Mouse (Mus musculus): ENCODE measurements around the gene Abhd15. TPM values are rescaled to one million over a fixed set of nuclear protein-coding genes. Genes with fewer than 3 reads are reported as not detected.

The Abhd15 gene
- polyA plus RNA-seq, 1 experiment from 2014 or later: 1.9 TPM

DNA sequence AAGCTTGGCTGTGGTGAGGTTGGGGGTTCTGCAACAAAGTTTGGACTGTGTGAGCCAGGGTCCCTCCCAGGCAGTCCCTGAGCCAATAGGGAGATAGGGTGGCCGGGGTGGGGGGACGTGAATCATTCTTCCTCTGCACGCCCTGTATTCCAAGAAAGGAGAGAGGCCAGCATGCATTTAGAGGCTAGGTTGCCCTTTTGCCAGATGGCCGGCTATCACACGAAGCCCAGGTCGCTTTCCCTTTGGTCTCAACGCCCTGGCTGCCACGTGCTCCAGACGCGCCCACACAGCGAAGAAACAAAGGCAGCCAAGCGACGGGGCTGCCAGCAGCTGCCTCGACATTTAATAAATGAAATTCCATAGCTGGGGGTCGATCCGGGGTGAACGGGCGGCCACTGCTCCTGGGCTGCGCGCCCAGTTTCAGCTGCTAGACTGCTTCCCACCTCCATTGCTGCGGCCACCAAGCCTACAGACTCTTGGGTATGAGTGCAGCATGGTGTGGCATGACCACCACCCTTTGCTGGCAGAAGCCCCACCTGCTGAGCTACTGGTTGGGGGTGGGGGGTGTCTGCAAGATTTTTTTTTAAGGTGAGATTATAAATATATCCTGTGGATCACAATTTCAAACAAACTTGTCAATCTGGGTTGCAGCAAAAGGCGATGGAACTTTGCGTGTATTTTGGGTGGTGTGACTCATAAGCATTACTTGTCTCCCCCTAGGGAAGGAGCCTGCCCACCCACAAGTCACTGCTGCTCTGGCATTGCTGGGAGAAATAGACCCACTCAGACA lies 23.2 kb upstream of the Abhd15 start:
- DNase-seq (ENCODE audit: low spot score, missing footprints): no peak
- H3K4me2 ChIP-seq: peak overlapping the region; percentile 85
- peaks cover 66% of the 10 kb centered on the region for H3K4me1 ChIP-seq (ENCODE audit: control insufficient read depth, insufficient read depth, low read length)
- peak overlapping the region; percentile 56; the same call in 1 of the 2 replicates for H3K27ac ChIP-seq (ENCODE audit: low read depth, low read length)
- H3K27me3 ChIP-seq (ENCODE audit: control insufficient read depth, insufficient read depth, low read length): no peaks in the 10 kb centered on the region
- peak overlapping the region; percentile 96 for H3K4me3 ChIP-seq (ENCODE audit: low read depth, low read length)
- H3K9ac ChIP-seq (ENCODE audit: low read length): peak overlapping the region; percentile 94
- H3K9me3 ChIP-seq (ENCODE audit: control insufficient read depth, low read length): no peaks in the 10 kb centered on the region
- peak; percentile 65 for ATAC-seq (ENCODE audit: low FRiP score)
- no peaks in the 10 kb centered on the region for H3K36me3 ChIP-seq (ENCODE audit: control insufficient read depth, insufficient read depth, low read length)
- under 1% methylated on average over 23 of the region's 23 CpGs for WGBS

DNA sequence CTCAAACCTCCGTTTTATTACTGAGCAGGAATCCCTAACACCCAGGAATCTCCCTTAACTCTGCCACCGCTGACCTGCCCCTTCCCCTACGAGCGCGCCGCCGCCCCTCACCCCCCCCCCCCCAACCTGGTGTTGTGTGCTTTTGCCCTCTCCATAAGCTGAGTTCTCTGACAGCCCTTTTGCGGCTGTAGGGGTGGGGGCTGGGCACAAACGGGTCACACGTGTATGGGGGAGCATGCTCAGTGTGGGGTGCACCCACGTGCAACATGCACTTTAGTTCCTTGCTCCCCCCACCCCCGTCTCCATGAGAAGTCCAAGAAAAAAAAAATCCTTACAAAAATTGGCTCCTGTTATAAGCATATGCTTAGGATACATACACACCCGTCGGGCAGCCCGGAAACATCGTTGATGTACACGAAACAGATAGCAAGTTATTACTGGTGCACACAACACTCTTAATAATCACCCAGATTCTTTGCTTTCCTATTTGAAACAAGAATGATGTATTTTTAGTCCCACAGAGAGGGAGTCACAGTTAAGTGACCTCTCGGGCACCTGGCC lies 22.5 kb upstream of the Abhd15 start:
- H3K4me1 ChIP-seq (ENCODE audit: control insufficient read depth, insufficient read depth, low read length): peaks cover 64% of the 10 kb centered on the region
- ATAC-seq (ENCODE audit: low FRiP score) (no peak), DNase-seq (ENCODE audit: low spot score, missing footprints) (no peak)
- peak overlapping the region; percentile 94 for H3K9ac ChIP-seq (ENCODE audit: low read length)
- no peaks in the 10 kb centered on the region for H3K9me3 ChIP-seq (ENCODE audit: control insufficient read depth, low read length)
- H3K27ac ChIP-seq (ENCODE audit: low read depth, low read length): peak overlapping the region; percentile 35
- H3K27me3 ChIP-seq (ENCODE audit: control insufficient read depth, insufficient read depth, low read length): no peaks in the 10 kb centered on the region
- H3K4me2 ChIP-seq: peak overlapping the region; percentile 85
- H3K4me3 ChIP-seq (ENCODE audit: low read depth, low read length): peak overlapping the region; percentile 96
- under 1% methylated on average over 14 of the region's 18 CpGs for WGBS
- H3K36me3 ChIP-seq (ENCODE audit: control insufficient read depth, insufficient read depth, low read length): no peaks in the 10 kb centered on the region

DNA sequence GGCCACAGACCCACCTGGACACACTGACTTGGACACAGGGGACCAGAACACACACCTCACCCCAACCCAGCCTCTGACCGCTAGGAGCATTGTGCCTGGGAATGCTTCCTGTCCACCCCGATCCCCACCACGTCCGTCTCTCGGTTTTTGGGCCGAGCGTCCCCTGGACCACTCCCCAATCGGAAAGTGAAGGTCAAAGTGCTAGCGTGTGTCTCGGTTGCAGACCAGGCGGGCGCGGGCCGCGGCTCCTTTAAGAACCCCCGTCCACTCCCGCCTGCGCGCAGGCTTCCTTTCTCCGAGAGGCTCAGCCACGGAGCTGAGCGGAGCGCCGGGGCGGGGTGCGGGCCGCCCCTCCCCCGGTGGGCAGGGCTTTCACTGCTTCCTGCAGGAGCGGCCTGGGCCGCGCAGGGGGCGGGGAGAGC lies 22.0 kb upstream of the Abhd15 start:
- Histone ChIP-seq H3K4me3 (ENCODE audit: low read depth, low read length) (peak overlapping the region; percentile 96), H3K4me1 (ENCODE audit: control insufficient read depth, insufficient read depth, low read length) (peaks cover 65% of the 10 kb centered on the region)
- 0% methylated on average over 24 of the region's 32 CpGs for WGBS

DNA sequence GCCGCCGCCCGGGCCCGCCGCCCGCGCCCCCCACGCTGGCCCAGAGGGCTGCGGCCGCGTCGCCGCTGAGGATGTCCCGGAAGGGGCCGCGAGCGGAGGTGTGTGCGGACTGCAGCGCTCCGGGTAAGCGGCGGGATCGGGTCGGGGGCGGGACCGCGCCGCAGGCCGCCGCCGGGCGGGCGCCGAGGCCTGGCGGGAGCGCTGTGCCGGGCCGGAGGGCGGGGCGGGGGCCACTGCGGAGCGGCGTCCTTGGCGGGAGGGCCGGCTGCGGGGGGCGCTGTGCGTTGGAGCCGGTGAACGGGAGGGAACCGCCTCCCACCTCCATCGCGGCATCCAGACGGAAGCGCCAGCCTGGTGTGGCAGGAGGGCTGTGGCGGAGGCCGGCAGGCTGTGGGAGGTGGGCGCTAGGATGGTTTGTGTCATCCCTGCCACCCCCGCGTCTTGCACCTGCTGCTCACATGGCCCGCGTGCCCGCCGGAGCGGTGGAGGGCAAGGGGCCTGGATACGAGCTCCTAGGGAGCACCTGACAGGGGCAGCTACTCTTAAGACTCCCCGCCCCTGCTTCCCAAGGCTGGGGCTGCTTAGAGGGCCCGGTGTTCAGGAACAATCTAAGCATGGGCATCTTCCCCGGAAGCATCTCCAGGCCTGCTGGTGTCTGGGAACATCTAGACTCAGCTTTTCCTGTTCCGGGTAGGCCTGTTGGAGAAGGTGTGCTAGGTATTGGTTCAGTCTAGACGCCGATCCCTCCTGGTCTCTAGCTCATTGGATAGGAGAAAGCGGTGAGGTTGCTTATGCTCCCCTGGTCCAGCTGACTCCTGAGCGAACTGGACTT lies 21.2 kb upstream of the Abhd15 start, which contains the start of gene Git1:
Gene Git1 (plus strand): TSS at position 51 of the 832 bp plus-strand sequence.
- Histone ChIP-seq H3K4me3 (ENCODE audit: low read depth, low read length) (peak within 1 kb of the TSS; percentile 96), H3K4me2 (peak within 1 kb of the TSS; percentile 85), H3K36me3 (ENCODE audit: control insufficient read depth, insufficient read depth, low read length) (no peaks in the 10 kb centered on the region), H3K27me3 (ENCODE audit: control insufficient read depth, insufficient read depth, low read length) (no peaks in the 10 kb centered on the region), H3K9ac (ENCODE audit: low read length) (peak within 1 kb of the TSS; percentile 94), H3K4me1 (ENCODE audit: control insufficient read depth, insufficient read depth, low read length) (peaks cover 64% of the 10 kb centered on the region), H3K27ac (ENCODE audit: low read depth, low read length) (peak within 1 kb of the TSS; percentile 77), H3K9me3 (ENCODE audit: control insufficient read depth, low read length) (no peaks in the 10 kb centered on the region)
- peak; percentile 94 for DNase-seq (ENCODE audit: low spot score, missing footprints)
- ATAC-seq (ENCODE audit: low FRiP score): no peak
- 2% methylated on average over 47 of the region's 74 CpGs for WGBS

More for the DNA sequence above, 22.0 kb upstream of the Abhd15 start:
- ATAC-seq (ENCODE audit: low FRiP score) (peak; percentile 73), DNase-seq (ENCODE audit: low spot score, missing footprints) (peak; percentile 97)
- Histone ChIP-seq H3K9ac (ENCODE audit: low read length) (peak overlapping the region; percentile 94), H3K9me3 (ENCODE audit: control insufficient read depth, low read length) (no peaks in the 10 kb centered on the region), H3K27ac (ENCODE audit: low read depth, low read length) (peak overlapping the region; percentile 35), H3K4me2 (peak overlapping the region; percentile 85), H3K27me3 (ENCODE audit: control insufficient read depth, insufficient read depth, low read length) (no peaks in the 10 kb centered on the region), H3K36me3 (ENCODE audit: control insufficient read depth, insufficient read depth, low read length) (no peaks in the 10 kb centered on the region)

DNA sequence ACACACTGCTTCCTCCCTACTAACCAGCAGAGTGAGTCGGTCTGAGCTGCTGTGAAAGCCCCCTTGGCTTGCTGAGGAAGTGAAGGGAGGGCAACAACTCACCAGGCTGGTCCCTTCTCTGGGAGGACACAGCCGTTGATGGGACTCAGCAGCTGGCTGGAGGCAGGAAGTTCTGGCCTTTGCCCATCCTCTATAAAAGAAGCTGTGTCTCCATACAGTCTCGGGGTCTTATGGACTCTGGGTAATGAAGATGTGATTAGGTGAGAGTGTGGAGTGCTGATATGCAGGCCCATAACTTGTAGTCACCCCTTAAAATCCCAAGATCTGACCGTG lies 20.6 kb upstream of the Abhd15 start:
- H3K4me3 ChIP-seq (ENCODE audit: low read depth, low read length): peak overlapping the region; percentile 96
- no peak overlapping the region for H3K27ac ChIP-seq (ENCODE audit: low read depth, low read length)
- no peaks in the 10 kb centered on the region for H3K9me3 ChIP-seq (ENCODE audit: control insufficient read depth, low read length)
- no peaks in the 10 kb centered on the region for H3K36me3 ChIP-seq (ENCODE audit: control insufficient read depth, insufficient read depth, low read length)
- H3K4me1 ChIP-seq (ENCODE audit: control insufficient read depth, insufficient read depth, low read length): peaks cover 61% of the 10 kb centered on the region
- no peaks in the 10 kb centered on the region for H3K27me3 ChIP-seq (ENCODE audit: control insufficient read depth, insufficient read depth, low read length)
- DNase-seq (ENCODE audit: low spot score, missing footprints) (no peak), ATAC-seq (ENCODE audit: low FRiP score) (no peak)
- peak overlapping the region; percentile 94 for H3K9ac ChIP-seq (ENCODE audit: low read length)
- peak overlapping the region; percentile 85 for H3K4me2 ChIP-seq
- 36% methylated on average over 4 of the region's 4 CpGs for WGBS

DNA sequence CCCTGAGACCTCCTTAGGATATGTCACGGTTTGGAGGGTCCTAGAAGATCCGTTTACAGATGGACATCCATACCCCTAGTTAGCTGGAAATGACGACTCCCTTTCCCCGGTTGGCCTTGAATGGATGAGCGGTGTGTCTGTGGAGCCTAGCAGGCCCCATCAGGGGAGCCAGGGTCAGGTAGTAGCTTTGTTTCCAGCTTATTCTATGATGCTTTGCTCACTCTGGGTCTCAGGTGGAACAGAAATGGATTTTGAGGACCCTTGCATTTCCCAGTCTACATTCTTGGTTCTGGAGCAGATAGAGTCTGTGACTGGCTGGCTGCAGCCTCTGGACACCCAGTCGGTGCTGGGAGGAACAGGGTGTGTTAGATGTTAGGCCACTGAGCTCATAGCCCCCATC lies 20.1 kb upstream of the Abhd15 start:
- H3K4me2 ChIP-seq: peak overlapping the region; percentile 85
- H3K27me3 ChIP-seq (ENCODE audit: control insufficient read depth, insufficient read depth, low read length): no peaks in the 10 kb centered on the region
- DNase-seq (ENCODE audit: low spot score, missing footprints): no peak
- H3K27ac ChIP-seq (ENCODE audit: low read depth, low read length): no peak overlapping the region
- H3K4me1 ChIP-seq (ENCODE audit: control insufficient read depth, insufficient read depth, low read length): peaks cover 61% of the 10 kb centered on the region
- H3K9me3 ChIP-seq (ENCODE audit: control insufficient read depth, low read length): no peaks in the 10 kb centered on the region
- peak overlapping the region; percentile 96; the same call in 1 of the 2 replicates for H3K4me3 ChIP-seq (ENCODE audit: low read depth, low read length)
- 73% methylated on average over 6 of the region's 6 CpGs for WGBS
- ATAC-seq (ENCODE audit: low FRiP score): no peak
- peak overlapping the region; percentile 40; the same call in 1 of the 2 replicates for H3K9ac ChIP-seq (ENCODE audit: low read length)
- no peaks in the 10 kb centered on the region for H3K36me3 ChIP-seq (ENCODE audit: control insufficient read depth, insufficient read depth, low read length)

DNA sequence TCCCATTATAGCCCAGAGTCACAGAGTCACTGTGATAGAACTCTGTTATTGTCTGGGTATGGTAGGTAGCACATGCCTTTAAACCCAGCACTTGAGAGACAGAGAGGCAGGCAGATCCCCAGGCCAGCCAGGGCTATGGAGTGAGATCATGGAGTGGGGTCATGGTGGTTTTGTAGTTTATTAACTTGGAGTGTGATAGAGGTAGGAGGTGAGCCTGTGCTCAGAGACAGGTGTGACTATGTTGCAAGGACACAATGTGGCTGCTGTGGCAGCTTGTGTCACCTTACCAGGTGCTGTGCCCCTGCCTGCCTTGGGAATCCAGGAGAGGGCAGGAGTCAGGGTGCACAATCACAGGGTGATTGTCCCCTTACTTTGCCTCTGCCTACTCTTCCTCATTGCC lies 19.4 kb upstream of the Abhd15 start:
- H3K4me1 ChIP-seq (ENCODE audit: control insufficient read depth, insufficient read depth, low read length): peaks cover 55% of the 10 kb centered on the region
- H3K4me2 ChIP-seq: no peak overlapping the region
- H3K36me3 ChIP-seq (ENCODE audit: control insufficient read depth, insufficient read depth, low read length): no peaks in the 10 kb centered on the region
- no peaks in the 10 kb centered on the region for H3K27me3 ChIP-seq (ENCODE audit: control insufficient read depth, insufficient read depth, low read length)
- no peak overlapping the region for H3K27ac ChIP-seq (ENCODE audit: low read depth, low read length)
- H3K9me3 ChIP-seq (ENCODE audit: control insufficient read depth, low read length): no peaks in the 10 kb centered on the region
- ATAC-seq (ENCODE audit: low FRiP score) (no peak), DNase-seq (ENCODE audit: low spot score, missing footprints) (no peak)
- no peak overlapping the region for H3K4me3 ChIP-seq (ENCODE audit: low read depth, low read length)
- no peak overlapping the region for H3K9ac ChIP-seq (ENCODE audit: low read length)

DNA sequence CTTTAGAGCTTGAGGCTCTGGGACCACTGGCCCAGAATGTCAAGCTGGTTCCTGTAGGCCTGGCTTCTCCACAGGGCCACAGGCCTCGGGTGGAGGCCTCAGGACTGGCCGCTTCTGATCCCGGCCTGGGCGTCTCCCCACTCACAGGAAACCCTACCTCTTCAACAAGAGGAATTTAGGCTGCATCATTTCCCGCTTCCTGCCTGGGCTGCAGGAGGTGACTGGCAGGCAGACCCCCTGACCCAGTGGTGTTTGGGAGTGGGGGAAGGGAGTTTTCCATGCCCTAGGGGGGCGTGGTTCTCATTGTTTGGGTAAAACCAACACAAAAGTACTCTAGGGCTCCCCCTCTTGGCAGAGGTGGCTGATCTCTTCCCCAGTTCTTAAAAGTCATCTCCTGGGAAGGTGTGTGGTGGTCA lies 17.6 kb upstream of the Abhd15 start:
- ATAC-seq (ENCODE audit: low FRiP score): no peak
- H3K4me3 ChIP-seq (ENCODE audit: low read depth, low read length): no peak overlapping the region
- no peaks in the 10 kb centered on the region for H3K36me3 ChIP-seq (ENCODE audit: control insufficient read depth, insufficient read depth, low read length)
- H3K9ac ChIP-seq (ENCODE audit: low read length): no peak overlapping the region
- peak; percentile 93 for DNase-seq (ENCODE audit: low spot score, missing footprints)
- H3K4me2 ChIP-seq: no peak overlapping the region
- WGBS: 18% methylated on average over 6 of the region's 6 CpGs
- no peaks in the 10 kb centered on the region for H3K9me3 ChIP-seq (ENCODE audit: control insufficient read depth, low read length)
- no peaks in the 10 kb centered on the region for H3K27me3 ChIP-seq (ENCODE audit: control insufficient read depth, insufficient read depth, low read length)
- peak overlapping the region; percentile 3; the same call in 1 of the 2 replicates for H3K27ac ChIP-seq (ENCODE audit: low read depth, low read length)
- peaks cover 48% of the 10 kb centered on the region for H3K4me1 ChIP-seq (ENCODE audit: control insufficient read depth, insufficient read depth, low read length)
